Mouse (Mus musculus) lung, adult 2 months (tissue): ENCODE measurements at regions not wholly inside any gene's neighbourhood (a gene's known extent, or its start where the extent isn't known, plus 50 kb on each side); places are given as distances from the start of the nearest gene placed in this dataset.

ENCODE experiments used
- DNase-seq: peaks from one replicate; pipeline ENCODE4 v3.0.0; 2022
- H3K4me1 ChIP-seq: fragments of 200-500 bp; 2 replicates; pipeline ENCODE4 v1.6.1; 2011; ENCODE audit warnings: low read length; ENCODE audit not compliant: control insufficient read depth, insufficient read depth
- H3K4me3 ChIP-seq: fragments of 200-500 bp; replicated peaks from 2 replicates; pipeline ENCODE3; 2011; ENCODE audit warnings: low read depth, mild to moderate bottlenecking, control low read depth, low read length; ENCODE audit errors: extremely low read depth
- CTCF ChIP-seq: fragments of 200-500 bp; IDR thresholded peaks from 2 replicates; pipeline ENCODE4 v1.5.1; 2011; ENCODE audit warnings: mild to moderate bottlenecking, low read length, control low read depth; ENCODE audit not compliant: insufficient read depth
- POLR2A ChIP-seq: fragments of 200-500 bp; IDR thresholded peaks from 2 replicates; pipeline ENCODE4 v1.6.1; 2011; ENCODE audit warnings: low read depth, mild to moderate bottlenecking, control low read depth, low read length, borderline replicate concordance; ENCODE audit errors: extremely low read depth
- WGBS: fragments of 180-500 bp; shearing (Covaris S2); methylation state at CpG from one replicate; pipeline ENCODE4 v1.1.7; 2018; 5-methylcytosine and 5-hydroxymethylcytosine counted together

- no peak overlapping the region for H3K4me3 ChIP-seq
- TF ChIP-seq POLR2A (no peak), CTCF (no peak)
- H3K4me1 ChIP-seq, result no peaks in the 10 kb centered on the region
- no peak for DNase-seq
- 94% methylated on average over 14 of the region's 14 CpGs for WGBS
Measured at GRCm38 (mm10) chr5:119072712-119073111, 512.2 kb downstream of the Med13l start.

GRCm38 (mm10) chr5:119080747-119081146 lies 520.3 kb downstream of the Med13l start:
- Histone ChIP-seq H3K4me3 (no peak overlapping the region), H3K4me1 (no peaks in the 10 kb centered on the region)
- 88% methylated on average over 5 of the region's 5 CpGs for WGBS
- TF ChIP-seq CTCF, result no peak
- TF ChIP-seq POLR2A, result no peak
- DNase-seq, result no peak

DNA sequence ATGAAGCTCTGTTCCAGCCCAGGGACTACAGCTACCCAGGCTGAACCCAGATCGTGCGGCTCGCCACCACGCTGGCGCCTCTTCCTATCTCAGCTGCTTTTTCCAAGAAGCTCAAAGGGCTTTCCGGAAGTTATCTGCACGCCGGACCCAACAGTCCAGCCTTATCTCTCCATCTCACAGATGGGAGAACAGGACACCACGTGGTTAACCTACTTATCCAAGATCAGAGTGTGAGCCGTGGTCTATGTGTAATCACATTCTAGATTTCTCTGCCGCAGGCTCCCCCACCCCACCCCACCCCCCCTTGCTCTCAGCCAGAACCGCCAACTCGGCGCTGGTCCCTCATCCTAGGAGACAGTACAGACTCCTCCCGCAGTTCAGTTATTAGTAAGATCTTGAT lies 522.4 kb downstream of the Med13l start:
- Histone ChIP-seq H3K4me3 (no peak overlapping the region), H3K4me1 (no peaks in the 10 kb centered on the region)
- no peak for DNase-seq
- WGBS, result 24% methylated on average over 15 of the region's 15 CpGs
- TF ChIP-seq POLR2A, result no peak
- TF ChIP-seq CTCF, result no peak

DNA sequence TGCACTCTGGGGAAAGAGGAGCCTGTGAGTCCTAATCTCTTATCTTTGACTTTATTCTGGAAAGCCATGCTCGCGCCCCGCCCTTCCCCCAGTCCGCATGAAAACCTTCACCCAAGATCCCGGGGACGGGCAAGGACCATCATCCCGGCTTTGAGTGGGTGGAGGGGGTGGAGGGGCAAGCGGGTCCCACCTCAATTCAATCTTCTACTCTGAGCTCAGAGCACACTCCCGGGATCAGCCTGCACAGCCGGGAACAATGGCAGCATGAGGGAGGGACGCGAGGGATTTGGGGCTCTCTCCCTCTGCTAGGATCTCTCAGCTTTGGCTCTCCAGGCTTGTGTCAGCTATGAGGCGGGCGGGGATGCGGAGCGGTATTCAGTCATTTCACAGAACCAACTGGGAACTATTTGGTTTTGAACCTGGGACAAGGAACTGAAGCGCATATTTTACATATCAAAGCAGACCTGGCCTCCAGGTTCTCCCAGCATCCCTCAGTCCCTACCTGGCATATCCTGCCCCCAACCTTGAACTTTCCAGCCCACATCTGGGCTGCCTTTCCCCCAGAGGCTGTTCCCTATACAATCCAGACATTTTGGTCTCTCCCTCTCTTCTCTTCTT lies 537.2 kb downstream of the Med13l start:
- WGBS, result 10% methylated on average over 17 of the region's 17 CpGs
- no peak for DNase-seq
- Histone ChIP-seq H3K4me3 (no peak overlapping the region), H3K4me1 (no peaks in the 10 kb centered on the region)
- TF ChIP-seq POLR2A (no peak), CTCF (no peak)

DNA sequence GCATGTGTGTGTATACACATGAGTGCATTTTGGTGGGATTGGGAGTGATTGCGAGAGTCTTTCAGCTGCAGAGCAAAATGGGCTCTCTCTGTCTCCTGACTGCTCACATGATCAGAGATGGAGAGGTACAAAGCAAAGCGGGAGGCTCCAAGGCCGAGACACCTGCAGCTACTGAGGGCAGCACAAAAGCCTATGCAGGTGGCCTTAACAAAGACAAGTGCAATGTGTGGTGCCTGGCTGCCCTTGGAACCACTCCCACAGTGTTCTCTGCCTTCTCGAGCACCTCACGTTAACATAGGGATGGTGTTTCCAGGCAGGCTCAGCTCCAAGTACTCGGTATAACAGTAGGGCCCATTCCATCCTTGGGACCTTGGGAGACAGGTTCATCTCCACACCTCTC lies 539.3 kb downstream of the Med13l start:
- H3K4me3 ChIP-seq, result no peak overlapping the region
- no peaks in the 10 kb centered on the region for H3K4me1 ChIP-seq
- 79% methylated on average over 6 of the region's 6 CpGs for WGBS
- TF ChIP-seq CTCF, result no peak
- no peak for TF ChIP-seq POLR2A
- DNase-seq, result no peak

GRCm38 (mm10) chr5:119103503-119103902 lies 543.0 kb downstream of the Med13l start:
- WGBS, result 57% methylated on average over 1 of the region's 1 CpGs
- no peak for TF ChIP-seq CTCF
- no peak for TF ChIP-seq POLR2A
- DNase-seq, result no peak

DNA sequence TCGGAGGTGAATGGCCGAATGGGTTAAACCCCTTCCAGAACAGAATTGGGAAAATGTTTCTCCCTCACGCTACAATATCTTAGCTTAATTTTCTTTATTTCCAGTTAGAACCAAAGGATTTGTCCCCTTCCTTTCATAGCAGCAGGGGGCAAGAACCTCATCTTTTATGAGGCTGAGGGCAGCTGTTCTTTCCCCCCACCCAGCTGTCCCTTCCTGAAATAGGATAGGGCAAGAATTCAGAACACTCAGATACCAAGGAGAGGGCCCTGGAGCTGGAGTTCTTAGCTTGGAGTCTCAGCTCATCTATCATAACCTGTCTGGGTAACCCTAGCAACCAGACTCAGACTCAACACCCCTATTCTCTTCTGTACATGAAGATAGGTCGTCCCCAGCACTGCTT lies 547.4 kb downstream of the Med13l start:
- no peaks in the 10 kb centered on the region for H3K4me1 ChIP-seq
- no peak for DNase-seq
- TF ChIP-seq POLR2A (no peak), CTCF (no peak)
- 72% methylated on average over 4 of the region's 4 CpGs for WGBS
- H3K4me3 ChIP-seq, result no peak overlapping the region

More at GRCm38 (mm10) chr5:119103503-119103902, 543.0 kb downstream of the Med13l start:
- no peak overlapping the region for H3K4me3 ChIP-seq
- no peaks in the 10 kb centered on the region for H3K4me1 ChIP-seq

DNA sequence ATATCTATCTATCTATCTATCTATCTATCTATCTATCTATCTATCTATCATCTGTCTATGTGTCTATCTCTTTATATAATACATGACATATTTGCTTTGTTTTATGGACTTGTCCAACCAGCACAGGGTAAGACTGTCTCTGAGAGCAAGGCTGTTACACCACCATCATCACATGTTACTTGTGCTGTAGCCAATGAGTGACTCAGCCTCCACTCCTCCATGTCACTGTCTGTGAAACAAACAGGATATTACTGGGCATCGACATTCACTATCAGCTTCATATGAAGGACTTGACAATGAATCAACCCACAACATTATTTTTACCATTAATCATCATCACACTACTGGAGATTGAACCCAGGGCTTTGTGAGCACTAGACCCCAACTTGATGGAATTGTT lies 549.0 kb downstream of the Med13l start:
- 39% methylated on average over 1 of the region's 1 CpGs for WGBS
- no peak for TF ChIP-seq CTCF
- TF ChIP-seq POLR2A, result no peak

GRCm38 (mm10) chr5:119114074-119114473 lies 553.6 kb downstream of the Med13l start:
- no peaks in the 10 kb centered on the region for H3K4me1 ChIP-seq
- no peak for DNase-seq
- 50% methylated on average over 7 of the region's 7 CpGs for WGBS
- H3K4me3 ChIP-seq, result no peak overlapping the region
- TF ChIP-seq POLR2A, result no peak
- no peak for TF ChIP-seq CTCF

More for the DNA sequence above, 549.0 kb downstream of the Med13l start:
- DNase-seq, result no peak
- H3K4me1 ChIP-seq, result no peaks in the 10 kb centered on the region
- no peak overlapping the region for H3K4me3 ChIP-seq

- no peak for DNase-seq
- 78% methylated on average over 7 of the region's 7 CpGs for WGBS
- TF ChIP-seq POLR2A (no peak), CTCF (no peak)
- H3K4me1 ChIP-seq, result no peaks in the 10 kb centered on the region
- no peak overlapping the region for H3K4me3 ChIP-seq
Measured at GRCm38 (mm10) chr5:119125745-119126144, 544.7 kb upstream of the Tbx3 start.
